Mouse (Mus musculus) CH12F3 (cell line): ENCODE measurements around the gene Arrdc2.
"Not testable (repeated sequence)": the region's sequence is repeated elsewhere in the genome, so short reads cannot be mapped to it uniquely, and the experiment has no call there.

ENCODE experiments used
- in situ Hi-C: fragments of 300-500 bp; cut with MboI; formaldehyde crosslinking; loops from 2 replicates; pipeline ENCODE4 v1.14.3; 2020; ENCODE audit warnings: low sequenced_read_pairs

The Arrdc2 gene

DNA sequence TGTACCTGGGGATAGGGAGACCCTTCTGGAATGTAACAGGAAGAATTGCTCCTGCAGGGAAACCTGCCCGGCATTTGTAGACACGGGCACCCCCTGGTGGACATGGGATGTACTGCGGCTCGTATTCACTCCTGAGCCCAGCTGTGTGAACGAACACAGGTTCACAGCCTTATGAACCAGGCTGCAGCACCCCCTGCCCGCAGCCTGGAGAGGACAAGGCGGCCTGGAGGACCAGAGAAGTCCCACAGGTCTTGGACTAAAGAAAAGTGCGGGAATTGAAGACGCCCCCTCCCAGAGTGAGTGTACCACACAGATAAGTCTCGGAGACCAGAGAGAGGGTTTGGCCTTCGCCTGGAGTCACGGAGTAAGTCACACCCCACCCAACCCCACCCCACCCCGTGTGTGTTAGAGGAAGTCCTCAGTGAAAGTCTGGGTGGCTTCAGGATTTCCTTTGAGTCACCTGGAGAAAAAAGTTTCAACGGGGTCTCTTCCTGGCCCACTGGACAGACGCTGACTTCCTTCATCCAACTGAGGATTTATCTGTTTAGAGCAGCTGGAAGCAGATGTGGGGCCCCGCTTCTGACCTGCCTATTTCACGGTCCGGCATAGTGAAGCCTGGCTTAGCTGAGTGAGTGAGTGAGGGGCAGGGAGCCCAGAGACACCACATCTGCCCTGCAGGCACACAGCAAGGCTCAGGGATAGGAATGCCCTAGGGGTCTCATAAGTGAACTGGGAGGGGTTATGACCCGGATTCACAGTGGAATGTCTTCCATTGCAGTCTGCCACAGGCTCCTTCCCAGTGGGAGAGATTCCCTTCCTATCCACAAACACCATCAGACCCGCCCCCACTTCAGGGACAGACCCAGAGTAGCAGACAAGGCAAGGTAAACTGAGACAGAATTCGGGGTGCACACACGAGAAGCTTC is 1.9 kb upstream of the Arrdc2 start:
- in situ Hi-C loops: loop anchor here (10.0 kb wide), 1 partner anchor 127 kb away; the partner anchor contains the start of gene Gm3336

- in situ Hi-C loops: loop anchor here (10.0 kb wide), 1 partner anchor 126 kb away; the partner anchor contains the start of gene Gm3336
These were observed 1.1 kb upstream of the Arrdc2 start for GRCm38 (mm10) chr8:70840590-70840989.

- in situ Hi-C loops: no loop called here
These were observed 689 bp downstream of the Arrdc2 start for GRCm38 (mm10) chr8:70838654-70839407.

DNA sequence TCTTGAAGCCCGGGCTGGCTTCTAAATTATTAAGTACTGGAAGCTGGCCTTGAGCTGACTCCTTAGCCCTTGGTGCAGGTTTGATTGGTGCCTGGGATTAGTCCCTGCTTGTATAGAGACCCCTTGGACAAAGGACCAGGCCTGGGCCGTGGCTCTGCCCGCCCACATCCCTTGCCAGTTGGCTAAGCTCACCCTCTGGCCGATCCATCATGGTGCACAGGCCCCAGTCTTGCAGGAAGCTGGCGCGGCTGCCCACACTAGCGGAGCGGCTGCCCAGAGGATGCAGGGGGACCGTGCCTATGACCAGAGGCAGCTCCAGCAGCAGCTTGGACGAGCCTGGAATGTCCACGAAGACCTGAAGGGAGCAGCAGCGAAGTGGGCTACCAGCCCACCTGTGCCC is 2.9 kb downstream of the Arrdc2 start:
- in situ Hi-C loops: no loop called here

- in situ Hi-C loops: no loop called here
These were observed 5.4 kb downstream of the Arrdc2 start for GRCm38 (mm10) chr8:70834071-70834470.

- in situ Hi-C loops: no loop called here
These were observed 6.0 kb downstream of the Arrdc2 start for GRCm38 (mm10) chr8:70833520-70833919.

DNA sequence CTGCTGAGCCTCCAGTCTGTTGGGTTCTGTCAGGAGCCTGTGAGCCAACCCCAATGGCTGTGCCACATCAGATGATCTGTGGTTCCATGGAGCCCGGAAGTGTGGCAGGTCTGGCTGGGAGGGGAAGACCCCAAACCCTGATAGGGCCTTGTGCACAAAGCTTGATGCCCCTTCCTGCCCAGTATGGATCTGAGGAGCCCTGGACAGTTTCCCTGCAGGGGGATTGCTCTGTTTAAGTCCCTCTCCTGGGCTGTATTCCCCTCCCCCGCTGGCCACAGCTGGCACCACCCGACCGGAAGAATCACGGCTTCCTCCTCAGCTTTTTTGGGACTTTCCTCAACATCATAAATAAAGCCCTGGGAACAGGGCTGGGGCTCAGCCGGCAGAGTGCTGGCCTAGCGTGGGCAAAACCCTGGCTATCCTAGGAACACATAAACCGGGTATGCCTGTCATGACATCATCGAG is 6.5 kb downstream of the Arrdc2 start:
- in situ Hi-C loops: no loop called here

DNA sequence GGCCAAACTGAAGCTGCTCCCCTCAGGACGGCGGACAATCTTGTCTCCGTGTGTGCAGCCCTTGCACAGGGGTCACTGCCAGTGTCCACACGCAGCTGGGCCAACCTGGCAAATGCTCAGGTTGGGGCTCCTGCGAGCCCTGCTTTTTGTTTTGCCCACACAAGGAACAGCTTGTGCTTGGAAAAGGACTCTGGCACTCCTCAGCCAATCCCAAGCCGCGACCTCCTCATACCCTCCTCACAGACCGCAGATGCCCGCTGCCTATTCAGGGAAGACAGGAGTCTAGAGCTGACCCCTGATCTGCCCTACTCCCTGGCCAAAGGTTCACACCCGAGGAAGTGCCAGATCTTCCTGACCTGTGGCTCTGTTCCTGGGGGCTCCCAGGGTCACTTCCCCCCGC is 7.1 kb downstream of the Arrdc2 start:
- in situ Hi-C loops: no loop called here

- in situ Hi-C loops: no loop called here
These were observed 8.0 kb downstream of the Arrdc2 start for GRCm38 (mm10) chr8:70831517-70831916.

DNA sequence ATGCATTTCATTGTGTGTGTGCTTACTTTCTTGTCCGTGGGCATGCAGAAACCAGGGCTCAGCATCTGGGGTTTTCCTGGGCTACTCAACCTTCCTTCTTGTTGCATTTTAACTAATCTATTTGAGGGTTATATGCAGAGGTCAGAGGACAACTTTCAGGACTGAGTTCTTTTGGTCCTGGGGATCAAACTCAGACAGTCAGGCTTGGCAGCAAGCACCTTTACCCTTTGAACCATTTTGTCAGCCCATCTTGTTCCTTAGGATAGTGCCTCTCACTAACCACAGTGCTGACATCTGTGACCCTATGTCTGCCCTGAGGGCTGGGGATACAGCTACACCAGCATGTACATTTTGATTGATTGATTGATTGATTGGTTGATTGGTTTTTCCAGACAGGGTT is 11.7 kb downstream of the Arrdc2 start:
- in situ Hi-C loops: no loop called here

DNA sequence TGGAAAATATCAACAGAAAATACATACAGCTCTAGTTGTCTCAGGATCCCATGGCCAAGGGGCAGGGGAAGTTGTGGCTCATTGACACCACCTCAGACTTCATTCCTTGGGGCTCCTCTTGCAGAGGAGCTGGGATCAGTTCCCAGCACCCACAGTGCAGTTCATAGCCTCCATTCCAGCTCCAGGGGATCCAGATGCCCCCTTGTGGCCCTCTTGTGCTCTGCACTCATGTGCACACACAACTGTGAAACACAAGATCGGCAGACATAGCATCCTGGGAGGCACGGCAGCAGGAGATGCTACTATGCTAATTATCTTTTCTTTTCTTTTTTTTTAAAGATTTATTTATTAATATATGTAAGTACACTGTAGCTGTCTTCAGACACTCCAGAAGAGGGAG is 12.5 kb downstream of the Arrdc2 start:
- in situ Hi-C loops: no loop called here

DNA sequence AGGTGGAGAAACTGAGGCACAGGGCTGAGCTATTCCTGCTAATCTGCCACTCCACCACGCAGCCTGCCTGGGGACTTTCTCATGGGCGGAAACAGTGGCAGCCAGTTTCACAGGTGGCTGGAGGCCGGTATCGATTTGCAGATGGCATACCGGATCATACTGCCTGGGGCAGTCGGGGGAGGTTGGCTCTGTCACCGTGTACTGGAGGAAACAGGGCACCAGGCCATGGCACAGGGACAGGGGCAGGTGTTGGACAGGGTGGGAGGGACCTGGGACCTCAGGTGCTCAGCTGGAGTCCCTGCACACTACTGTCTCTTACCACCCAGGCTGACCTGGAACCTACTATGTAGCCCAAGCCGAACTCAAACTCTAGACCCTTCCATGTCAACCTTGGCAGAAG is 13.7 kb downstream of the Arrdc2 start:
- in situ Hi-C loops: no loop called here

- in situ Hi-C loops: no loop called here
These were observed 15.7 kb downstream of the Arrdc2 start for GRCm38 (mm10) chr8:70823802-70824201.

DNA sequence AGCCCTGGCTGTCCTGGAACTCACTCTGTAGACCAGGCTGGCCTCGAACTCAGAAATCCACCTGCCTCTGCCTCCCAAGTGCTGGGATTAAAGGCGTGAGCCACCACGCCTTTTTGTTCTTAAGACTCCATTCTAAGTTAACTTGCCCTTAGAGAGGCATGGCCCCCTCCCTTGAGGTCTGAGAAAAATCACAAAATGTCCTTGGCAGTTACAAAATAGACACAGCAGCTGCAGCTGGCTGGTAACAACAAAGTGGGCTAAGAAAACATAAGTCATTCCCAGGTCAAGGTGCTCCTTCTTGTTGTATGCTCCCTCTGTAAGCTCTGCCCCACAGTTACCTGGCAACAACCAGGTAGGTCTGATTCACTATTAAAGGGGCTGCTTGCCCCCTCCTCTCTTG is 16.9 kb downstream of the Arrdc2 start:
- in situ Hi-C loops: not testable (repeated sequence)

- in situ Hi-C loops: no loop called here
These were observed 17.5 kb downstream of the Arrdc2 start for GRCm38 (mm10) chr8:70821992-70822391.

DNA sequence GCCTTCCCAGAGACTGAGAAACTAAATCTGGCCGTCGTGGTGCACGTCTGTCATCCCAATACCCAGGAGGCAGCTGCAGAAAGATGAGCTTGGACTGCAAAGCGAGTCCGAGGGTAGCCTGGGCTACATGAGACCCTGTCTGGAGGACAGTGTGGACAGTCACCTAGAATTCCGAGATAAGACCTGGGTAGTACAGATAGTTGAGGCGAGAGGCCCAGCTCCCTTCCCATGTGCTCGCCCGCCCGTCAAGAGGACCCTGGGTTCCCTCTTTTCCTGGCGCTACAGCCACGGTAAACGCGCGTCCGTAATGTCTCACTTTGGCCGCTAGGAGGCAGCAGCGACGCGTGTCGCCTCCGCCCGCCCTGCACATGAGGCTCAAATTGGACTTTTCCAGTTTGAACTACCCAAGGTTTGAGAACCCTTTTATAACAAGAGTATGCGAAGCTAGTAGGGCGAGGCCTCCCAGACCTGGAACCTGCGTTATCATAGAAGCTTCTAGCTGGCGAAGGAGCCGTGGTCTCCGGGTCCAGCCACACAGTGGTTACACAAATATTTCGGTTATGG is 18.0 kb downstream of the Arrdc2 start:
- in situ Hi-C loops: no loop called here

DNA sequence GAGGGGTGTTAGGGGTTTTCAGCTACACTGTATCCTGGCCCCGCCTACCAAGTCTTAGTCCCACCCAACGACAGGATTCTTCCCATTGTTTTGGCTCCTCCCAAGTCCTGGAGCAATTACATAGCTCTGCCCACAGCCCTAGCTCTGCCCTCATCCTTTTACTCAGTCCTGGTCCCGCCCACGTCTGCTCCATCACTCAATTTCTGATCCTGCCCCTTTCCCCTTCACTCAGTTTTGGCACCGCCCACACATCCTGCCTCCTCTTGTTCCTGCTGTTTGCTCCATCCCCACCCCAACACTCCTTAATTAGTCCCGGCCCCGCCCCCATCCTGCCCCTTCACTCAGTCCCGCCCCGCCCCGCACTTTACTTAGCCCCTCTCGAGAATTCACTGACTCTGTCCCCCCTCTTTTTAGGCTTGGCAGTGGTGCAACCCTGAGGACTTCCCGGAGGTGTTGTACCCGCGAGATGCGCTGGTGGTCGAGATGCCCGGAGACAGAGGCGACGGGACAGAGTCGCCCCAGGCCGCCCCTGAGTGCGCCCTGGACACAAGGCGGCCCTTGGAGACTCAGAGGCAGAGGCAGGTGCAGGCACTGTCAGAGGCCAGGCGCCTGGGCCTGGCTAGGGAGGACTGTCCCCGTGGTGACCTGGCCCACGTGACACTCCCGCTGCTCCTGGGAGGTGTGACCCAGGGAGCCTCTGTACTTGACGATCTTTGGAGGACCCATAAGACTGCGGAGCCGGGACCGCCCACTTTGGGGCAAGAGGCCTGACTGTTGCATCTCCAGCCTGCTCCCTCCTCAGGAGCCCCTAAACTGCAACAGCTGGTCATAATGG is 19.2 kb downstream of the Arrdc2 start:
- in situ Hi-C loops: no loop called here

- in situ Hi-C loops: no loop called here
These were observed 22.8 kb downstream of the Arrdc2 start for GRCm38 (mm10) chr8:70816679-70817078.

DNA sequence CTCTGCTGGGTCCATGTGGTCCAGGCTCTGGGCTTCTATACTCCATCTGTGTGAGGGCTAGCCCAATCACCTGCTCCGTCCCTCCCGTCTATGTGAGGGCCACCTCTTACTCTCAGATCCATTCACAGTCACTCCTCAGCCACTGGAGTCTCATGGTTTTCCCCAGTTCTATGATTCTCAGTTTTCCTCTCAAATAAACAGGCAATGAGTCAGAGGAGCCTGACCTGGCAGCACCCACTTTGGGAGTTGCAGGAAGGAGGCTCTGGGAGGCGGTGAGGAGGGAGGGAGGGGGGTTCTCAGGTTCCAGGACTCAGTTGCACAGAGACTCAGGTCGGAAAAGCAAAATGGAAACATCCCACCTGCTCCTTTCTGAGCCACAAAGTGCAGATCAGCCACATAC is 26.6 kb downstream of the Arrdc2 start:
- in situ Hi-C loops: no loop called here

- in situ Hi-C loops: no loop called here
These were observed 27.5 kb downstream of the Arrdc2 start for GRCm38 (mm10) chr8:70812055-70812454.
